Mouse (Mus musculus) lung, postnatal 0 days (tissue): ENCODE results near the gene Elf4. TPM values are rescaled to one million over a fixed set of nuclear protein-coding genes. Genes with fewer than 3 reads are reported as not detected.
"Not testable (repeated sequence)": the region's sequence is repeated elsewhere in the genome, so short reads cannot be mapped to it uniquely, and the experiment has no call there.

Experiments
- ATAC-seq: fragments of 200-750 bp; cut with Nextera tagmentation; 2 replicates; pipeline ENCODE4 v1.8.0; 2017; ENCODE audit warnings: moderate library complexity
- DNase-seq: peaks from one replicate; pipeline ENCODE4 v3.0.0-alpha.2; 2016; ENCODE audit warnings: low spot score
- H3K27ac ChIP-seq: fragments of 300-500 bp; sonication (generic); 2 replicates; pipeline ENCODE4 v1.5.1; 2014; ENCODE audit warnings: antibody characterized with exemption, mild to moderate bottlenecking, low read length, mixed read lengths
- H3K27me3 ChIP-seq: fragments of 300-500 bp; sonication (generic); replicated peaks from 2 replicates; pipeline ENCODE4 v1.6.1; 2014; ENCODE audit warnings: low read length, mixed read lengths; ENCODE audit not compliant: insufficient read depth
- H3K36me3 ChIP-seq: fragments of 300-500 bp; sonication (generic); 2 replicates; pipeline ENCODE4 v1.6.1; 2014; ENCODE audit warnings: low read length, mixed read lengths; ENCODE audit not compliant: insufficient read depth
- H3K4me1 ChIP-seq: fragments of 300-500 bp; sonication (generic); 2 replicates; pipeline ENCODE4 v1.6.1; 2014; ENCODE audit warnings: antibody characterized with exemption, low read depth, low read length, mixed read lengths; ENCODE audit not compliant: insufficient read depth
- H3K4me2 ChIP-seq: fragments of 300-500 bp; sonication (generic); replicated peaks from 2 replicates; pipeline ENCODE4 v1.6.1; 2014; ENCODE audit warnings: low read depth, mild to moderate bottlenecking, low read length, moderate library complexity, mixed read lengths
- H3K4me3 ChIP-seq: fragments of 300-500 bp; sonication (generic); 2 replicates; pipeline ENCODE4 v1.5.1; 2014; ENCODE audit warnings: low read depth, low read length
- H3K9ac ChIP-seq: fragments of 300-500 bp; sonication (generic); replicated peaks from 2 replicates; pipeline ENCODE4 v1.6.1; 2014; ENCODE audit warnings: low read depth, mild to moderate bottlenecking
- H3K9me3 ChIP-seq: fragments of 300-500 bp; sonication (generic); 2 replicates; pipeline ENCODE4 v1.6.1; 2016; ENCODE audit warnings: low read length, mixed read lengths
- CTCF ChIP-seq: IDR thresholded peaks from 2 replicates; pipeline ENCODE4 v1.5.1; 2016; ENCODE audit warnings: antibody characterized with exemption, mild to moderate bottlenecking
- EP300 ChIP-seq: IDR thresholded peaks from 2 replicates; pipeline ENCODE4 v1.6.1; 2016; ENCODE audit warnings: antibody characterized with exemption, mild to moderate bottlenecking, control low read depth
- WGBS: fragments of 180-500 bp; shearing (Covaris S2); extraction: QIAGEN DNeasy Blood & Tissue Kit; methylation state at CpG from one replicate; pipeline ENCODE4 v1.1.7; 2014; 5-methylcytosine and 5-hydroxymethylcytosine counted together
- polyA plus RNA-seq: library from polyadenylated mRNA; unstranded; fragments of >200 nt; fragmentation: Nextera tagmentation; extraction: Ambion mirVana; gene quantifications from 2 replicates; pipeline ENCODE4 v1.2.1, GENCODE M21; 2015

Gene Elf4
- polyA plus RNA-seq, 1 experiment from 2014 or later, result 3.5 TPM

- no peak overlapping the region for H3K9ac ChIP-seq
- H3K9me3 ChIP-seq, result no peaks in the 10 kb centered on the region
- ATAC-seq, result no peak
- H3K4me1 ChIP-seq, result no peaks in the 10 kb centered on the region
- no peak for TF ChIP-seq EP300
- TF ChIP-seq CTCF, result no peak
- no peaks in the 10 kb centered on the region for H3K36me3 ChIP-seq
- H3K4me3 ChIP-seq, result no peak overlapping the region
- no peak overlapping the region for H3K4me2 ChIP-seq
- no peak overlapping the region for H3K27ac ChIP-seq
- no peak for DNase-seq
- H3K27me3 ChIP-seq, result no peaks in the 10 kb centered on the region
- 62% methylated on average over 7 of the region's 7 CpGs for WGBS
These were observed 21.0 kb downstream of the Elf4 start for GRCm38 (mm10) chrX:48441954-48442353.

GRCm38 (mm10) chrX:48441548-48441947 is 21.4 kb downstream of the Elf4 start:
- no peaks in the 10 kb centered on the region for H3K4me1 ChIP-seq
- TF ChIP-seq CTCF (no peak), EP300 (no peak)
- no peak overlapping the region for H3K4me2 ChIP-seq
- no peak overlapping the region for H3K27ac ChIP-seq
- no peaks in the 10 kb centered on the region for H3K27me3 ChIP-seq
- ATAC-seq (no peak), DNase-seq (no peak)
- 78% methylated on average over 6 of the region's 6 CpGs for WGBS
- H3K9ac ChIP-seq, result no peak overlapping the region
- no peak overlapping the region for H3K4me3 ChIP-seq
- H3K9me3 ChIP-seq, result no peaks in the 10 kb centered on the region
- no peaks in the 10 kb centered on the region for H3K36me3 ChIP-seq

GRCm38 (mm10) chrX:48439036-48439435 is 23.9 kb downstream of the Elf4 start:
- ATAC-seq, result peak; percentile 73
- peak; percentile 30; the same call in 1 of the 2 replicates for TF ChIP-seq EP300
- TF ChIP-seq CTCF, result no peak
- peak; percentile 40 for DNase-seq
- Histone ChIP-seq H3K4me1 (no peaks in the 10 kb centered on the region), H3K27me3 (no peaks in the 10 kb centered on the region), H3K36me3 (no peaks in the 10 kb centered on the region), H3K9ac (no peak overlapping the region), H3K27ac (0 out of 2 replicates have a peak overlapping the region, but pooled peaks have one; percentile 26), H3K9me3 (no peaks in the 10 kb centered on the region), H3K4me2 (no peak overlapping the region), H3K4me3 (no peak overlapping the region)
- WGBS, result 40% methylated on average over 4 of the region's 4 CpGs

DNA sequence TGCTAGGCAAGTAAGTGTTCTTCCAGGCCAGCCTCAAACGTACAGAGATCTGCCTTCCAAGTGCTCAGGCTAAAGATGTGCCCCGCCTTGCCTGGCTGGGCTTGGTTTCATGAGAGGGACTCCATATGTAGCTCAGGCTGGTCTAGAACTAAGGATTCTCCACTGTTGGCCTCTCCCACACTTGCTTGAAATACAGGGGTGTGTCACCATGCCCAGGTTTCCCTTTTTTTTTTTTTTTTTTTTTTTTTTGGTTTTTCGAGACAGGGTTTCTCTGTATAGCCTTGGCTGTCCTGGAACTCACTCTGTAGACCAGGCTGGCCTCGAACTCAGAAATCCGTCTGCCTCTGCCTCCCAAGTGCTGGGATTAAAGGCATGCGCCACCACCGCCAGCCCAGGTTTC is 26.9 kb downstream of the Elf4 start:
- WGBS, result 76% methylated on average over 5 of the region's 7 CpGs
- H3K36me3 ChIP-seq, ATAC-seq, H3K9ac ChIP-seq, H3K9me3 ChIP-seq, H3K27me3 ChIP-seq, H3K4me1 ChIP-seq, DNase-seq, H3K4me3 ChIP-seq, H3K4me2 ChIP-seq, H3K27ac ChIP-seq: not testable (repeated sequence)

- H3K27ac ChIP-seq, result no peak overlapping the region
- 25% methylated on average over 5 of the region's 9 CpGs for WGBS
- no peaks in the 10 kb centered on the region for H3K9me3 ChIP-seq
- H3K27me3 ChIP-seq, result no peaks in the 10 kb centered on the region
- DNase-seq (no peak), ATAC-seq (no peak)
- no peaks in the 10 kb centered on the region for H3K36me3 ChIP-seq
- TF ChIP-seq EP300 (no peak), CTCF (no peak)
- no peak overlapping the region for H3K4me2 ChIP-seq
- no peak overlapping the region for H3K9ac ChIP-seq
- H3K4me3 ChIP-seq, result no peak overlapping the region
- no peaks in the 10 kb centered on the region for H3K4me1 ChIP-seq
These were observed 27.4 kb downstream of the Elf4 start for GRCm38 (mm10) chrX:48435477-48435900.

GRCm38 (mm10) chrX:48434251-48434650 is 28.7 kb downstream of the Elf4 start:
- no peaks in the 10 kb centered on the region for H3K27me3 ChIP-seq
- H3K9me3 ChIP-seq, result no peaks in the 10 kb centered on the region
- H3K4me3 ChIP-seq, result no peak overlapping the region
- DNase-seq (no peak), ATAC-seq (no peak)
- H3K27ac ChIP-seq, result no peak overlapping the region
- 92% methylated on average over 1 of the region's 1 CpGs for WGBS
- TF ChIP-seq CTCF (no peak), EP300 (no peak)
- no peak overlapping the region for H3K4me2 ChIP-seq
- H3K4me1 ChIP-seq, result no peaks in the 10 kb centered on the region
- H3K9ac ChIP-seq, result no peak overlapping the region
- H3K36me3 ChIP-seq, result no peaks in the 10 kb centered on the region

- Histone ChIP-seq H3K36me3 (no peaks in the 10 kb centered on the region), H3K9ac (no peak overlapping the region), H3K4me1 (no peaks in the 10 kb centered on the region), H3K4me2 (no peak overlapping the region), H3K27ac (no peak overlapping the region), H3K9me3 (no peaks in the 10 kb centered on the region), H3K4me3 (no peak overlapping the region), H3K27me3 (no peaks in the 10 kb centered on the region)
- peak; percentile 78 for ATAC-seq
- WGBS, result 34% methylated on average over 6 of the region's 6 CpGs
- TF ChIP-seq EP300, result no peak
- DNase-seq, result peak; percentile 40
These were observed 29.4 kb downstream of the Elf4 start for GRCm38 (mm10) chrX:48433527-48433899.
